Mouse (Mus musculus): ENCODE measurements around the gene Klf11. TPM values are rescaled to one million over a fixed set of nuclear protein-coding genes. Genes with fewer than 3 reads are reported as not detected.
"Not testable (repeated sequence)": the region's sequence is repeated elsewhere in the genome, so short reads cannot be mapped to it uniquely, and the experiment has no call there.

Klf11 gene
- polyA plus RNA-seq, 1 experiment from 2014 or later = 21.1 TPM

- Histone ChIP-seq H3K4me2 (ENCODE audit: low read depth, low read length) (no peak overlapping the region), H3K27me3 (ENCODE audit: control insufficient read depth, insufficient read depth, low read length) (no peaks in the 10 kb centered on the region), H3K4me1 (ENCODE audit: control insufficient read depth, insufficient read depth, low read length) (peaks cover 13% of the 10 kb centered on the region), H3K36me3 (ENCODE audit: control insufficient read depth, insufficient read depth) (no peaks in the 10 kb centered on the region), H3K27ac (ENCODE audit: low read length) (no peak overlapping the region), H3K9me3 (replicated peaks; ENCODE audit: control insufficient read depth, low read length) (no peaks in the 10 kb centered on the region), H3K9ac (ENCODE audit: low read length) (0 out of 2 replicates have a peak overlapping the region, but pooled peaks have one; percentile 29), H3K4me3 (ENCODE audit: low read length) (no peak overlapping the region)
- ATAC-seq (replicated peaks; ENCODE audit: extremely low read depth, insufficient read depth, low FRiP score) = 0 out of 2 replicates have a peak, but pooled peaks have one; percentile 14
- WGBS = 33% methylated on average over 3 of the region's 3 CpGs
Measured at GRCm38 (mm10) chr12:24627215-24627614, 23.9 kb upstream of the Klf11 start.

- Histone ChIP-seq H3K4me1 (ENCODE audit: control insufficient read depth, insufficient read depth, low read length) (peaks cover 14% of the 10 kb centered on the region), H3K36me3 (ENCODE audit: control insufficient read depth, insufficient read depth) (no peaks in the 10 kb centered on the region)
Measured at GRCm38 (mm10) chr12:24630220-24630619, 20.9 kb upstream of the Klf11 start.

GRCm38 (mm10) chr12:24632404-24632803 lies 18.7 kb upstream of the Klf11 start:
- Histone ChIP-seq H3K27ac (ENCODE audit: low read length) (no peak overlapping the region), H3K9me3 (replicated peaks; ENCODE audit: control insufficient read depth, low read length) (no peaks in the 10 kb centered on the region), H3K27me3 (ENCODE audit: control insufficient read depth, insufficient read depth, low read length) (no peaks in the 10 kb centered on the region), H3K36me3 (ENCODE audit: control insufficient read depth, insufficient read depth) (no peaks in the 10 kb centered on the region), H3K4me2 (ENCODE audit: low read depth, low read length) (no peak overlapping the region), H3K4me3 (ENCODE audit: low read length) (no peak overlapping the region), H3K9ac (ENCODE audit: low read length) (no peak overlapping the region), H3K4me1 (ENCODE audit: control insufficient read depth, insufficient read depth, low read length) (peaks cover 9% of the 10 kb centered on the region)
- WGBS = 57% methylated on average over 4 of the region's 4 CpGs
- ATAC-seq (replicated peaks; ENCODE audit: extremely low read depth, insufficient read depth, low FRiP score) = no peak

More at GRCm38 (mm10) chr12:24630220-24630619, 20.9 kb upstream of the Klf11 start:
- H3K9me3 ChIP-seq (replicated peaks; ENCODE audit: control insufficient read depth, low read length) = no peaks in the 10 kb centered on the region
- H3K27ac ChIP-seq (ENCODE audit: low read length) = no peak overlapping the region
- no peaks in the 10 kb centered on the region for H3K27me3 ChIP-seq (ENCODE audit: control insufficient read depth, insufficient read depth, low read length)
- no peak overlapping the region for H3K9ac ChIP-seq (ENCODE audit: low read length)
- no peak for ATAC-seq (replicated peaks; ENCODE audit: extremely low read depth, insufficient read depth, low FRiP score)
- WGBS = 63% methylated on average over 1 of the region's 1 CpGs
- no peak overlapping the region for H3K4me3 ChIP-seq (ENCODE audit: low read length)
- no peak overlapping the region for H3K4me2 ChIP-seq (ENCODE audit: low read depth, low read length)

GRCm38 (mm10) chr12:24633753-24634191 lies 17.3 kb upstream of the Klf11 start:
- no peaks in the 10 kb centered on the region for H3K9me3 ChIP-seq (replicated peaks; ENCODE audit: control insufficient read depth, low read length)
- no peak overlapping the region for H3K4me3 ChIP-seq (ENCODE audit: low read length)
- no peak overlapping the region for H3K4me2 ChIP-seq (ENCODE audit: low read depth, low read length)
- ATAC-seq (replicated peaks; ENCODE audit: extremely low read depth, insufficient read depth, low FRiP score) = peak; percentile 19; the same call in 1 of the 2 replicates
- no peak overlapping the region for H3K9ac ChIP-seq (ENCODE audit: low read length)
- H3K4me1 ChIP-seq (ENCODE audit: control insufficient read depth, insufficient read depth, low read length) = peaks cover 9% of the 10 kb centered on the region
- H3K27ac ChIP-seq (ENCODE audit: low read length) = peak overlapping the region; percentile 29
- H3K36me3 ChIP-seq (ENCODE audit: control insufficient read depth, insufficient read depth) = no peaks in the 10 kb centered on the region
- WGBS = 62% methylated on average over 1 of the region's 1 CpGs
- H3K27me3 ChIP-seq (ENCODE audit: control insufficient read depth, insufficient read depth, low read length) = no peaks in the 10 kb centered on the region

GRCm38 (mm10) chr12:24634212-24634611 lies 16.9 kb upstream of the Klf11 start:
- H3K36me3 ChIP-seq (ENCODE audit: control insufficient read depth, insufficient read depth) = no peaks in the 10 kb centered on the region

GRCm38 (mm10) chr12:24634648-24635047 lies 16.4 kb upstream of the Klf11 start:
- H3K27me3 ChIP-seq (ENCODE audit: control insufficient read depth, insufficient read depth, low read length) = no peaks in the 10 kb centered on the region
- H3K4me2 ChIP-seq (ENCODE audit: low read depth, low read length) = no peak overlapping the region
- ATAC-seq (replicated peaks; ENCODE audit: extremely low read depth, insufficient read depth, low FRiP score) = no peak
- H3K4me3 ChIP-seq (ENCODE audit: low read length) = no peak overlapping the region
- 82% methylated on average over 3 of the region's 3 CpGs for whole genome bisulfite sequencing
- H3K36me3 ChIP-seq (ENCODE audit: control insufficient read depth, insufficient read depth) = no peaks in the 10 kb centered on the region
- peaks cover 9% of the 10 kb centered on the region for H3K4me1 ChIP-seq (ENCODE audit: control insufficient read depth, insufficient read depth, low read length)
- H3K9me3 ChIP-seq (replicated peaks; ENCODE audit: control insufficient read depth, low read length) = no peaks in the 10 kb centered on the region
- H3K27ac ChIP-seq (ENCODE audit: low read length) = peak overlapping the region; percentile 29
- no peak overlapping the region for H3K9ac ChIP-seq (ENCODE audit: low read length)

More at GRCm38 (mm10) chr12:24634212-24634611, 16.9 kb upstream of the Klf11 start:
- Histone ChIP-seq H3K4me1 (ENCODE audit: control insufficient read depth, insufficient read depth, low read length) (peaks cover 9% of the 10 kb centered on the region), H3K9ac (ENCODE audit: low read length) (no peak overlapping the region), H3K27ac (ENCODE audit: low read length) (peak overlapping the region; percentile 29), H3K4me3 (ENCODE audit: low read length) (no peak overlapping the region), H3K4me2 (ENCODE audit: low read depth, low read length) (no peak overlapping the region), H3K27me3 (ENCODE audit: control insufficient read depth, insufficient read depth, low read length) (no peaks in the 10 kb centered on the region), H3K9me3 (replicated peaks; ENCODE audit: control insufficient read depth, low read length) (no peaks in the 10 kb centered on the region)
- ATAC-seq (replicated peaks; ENCODE audit: extremely low read depth, insufficient read depth, low FRiP score) = peak; percentile 39; the same call in 1 of the 2 replicates
- WGBS = 36% methylated on average over 4 of the region's 4 CpGs

GRCm38 (mm10) chr12:24638787-24639186 lies 12.3 kb upstream of the Klf11 start:
- WGBS = 96% methylated on average over 10 of the region's 10 CpGs
- H3K27ac ChIP-seq (ENCODE audit: low read length); H3K9me3 ChIP-seq (replicated peaks; ENCODE audit: control insufficient read depth, low read length); ATAC-seq (replicated peaks; ENCODE audit: extremely low read depth, insufficient read depth, low FRiP score); H3K4me3 ChIP-seq (ENCODE audit: low read length); H3K9ac ChIP-seq (ENCODE audit: low read length); H3K27me3 ChIP-seq (ENCODE audit: control insufficient read depth, insufficient read depth, low read length); H3K4me2 ChIP-seq (ENCODE audit: low read depth, low read length); H3K36me3 ChIP-seq (ENCODE audit: control insufficient read depth, insufficient read depth): not testable (repeated sequence)
- peaks cover 15% of the 10 kb centered on the region for H3K4me1 ChIP-seq (ENCODE audit: control insufficient read depth, insufficient read depth, low read length)

GRCm38 (mm10) chr12:24642370-24642802 lies 8.7 kb upstream of the Klf11 start:
- Histone ChIP-seq H3K4me2 (ENCODE audit: low read depth, low read length) (no peak overlapping the region), H3K4me1 (ENCODE audit: control insufficient read depth, insufficient read depth, low read length) (peaks cover 14% of the 10 kb centered on the region), H3K27ac (ENCODE audit: low read length) (peak overlapping the region; percentile 49; the same call in 1 of the 2 replicates), H3K27me3 (ENCODE audit: control insufficient read depth, insufficient read depth, low read length) (no peaks in the 10 kb centered on the region), H3K36me3 (ENCODE audit: control insufficient read depth, insufficient read depth) (no peaks in the 10 kb centered on the region), H3K9me3 (replicated peaks; ENCODE audit: control insufficient read depth, low read length) (no peaks in the 10 kb centered on the region), H3K4me3 (ENCODE audit: low read length) (no peak overlapping the region), H3K9ac (ENCODE audit: low read length) (no peak overlapping the region)
- ATAC-seq (replicated peaks; ENCODE audit: extremely low read depth, insufficient read depth, low FRiP score) = peak; percentile 68
- 59% methylated on average over 4 of the region's 4 CpGs for WGBS

GRCm38 (mm10) chr12:24644125-24644571 lies 6.9 kb upstream of the Klf11 start:
- no peak overlapping the region for H3K4me2 ChIP-seq (ENCODE audit: low read depth, low read length)
- H3K9ac ChIP-seq (ENCODE audit: low read length) = no peak overlapping the region; the same call in 1 of the 2 replicates
- no peaks in the 10 kb centered on the region for H3K36me3 ChIP-seq (ENCODE audit: control insufficient read depth, insufficient read depth)
- H3K4me3 ChIP-seq (ENCODE audit: low read length) = no peak overlapping the region
- H3K9me3 ChIP-seq (replicated peaks; ENCODE audit: control insufficient read depth, low read length) = no peaks in the 10 kb centered on the region
- peak overlapping the region; percentile 46; the same call in 1 of the 2 replicates for H3K27ac ChIP-seq (ENCODE audit: low read length)
- ATAC-seq (replicated peaks; ENCODE audit: extremely low read depth, insufficient read depth, low FRiP score) = peak; percentile 50
- H3K27me3 ChIP-seq (ENCODE audit: control insufficient read depth, insufficient read depth, low read length) = no peaks in the 10 kb centered on the region
- peaks cover 14% of the 10 kb centered on the region for H3K4me1 ChIP-seq (ENCODE audit: control insufficient read depth, insufficient read depth, low read length)
- 8% methylated on average over 1 of the region's 1 CpGs for WGBS

Data from heart, embryonic 16.5 days (tissue).